Mouse (Mus musculus): ENCODE results near the gene A430005L14Rik. TPM values are rescaled to one million over a fixed set of nuclear protein-coding genes. Genes with fewer than 3 reads are reported as not detected.
A peak's percentile ranks its signal among the peaks of the same experiment; 100 is the strongest.

Gene A430005L14Rik
- polyA plus RNA-seq, 1 experiment from 2014 or later: 56.2 TPM

DNA sequence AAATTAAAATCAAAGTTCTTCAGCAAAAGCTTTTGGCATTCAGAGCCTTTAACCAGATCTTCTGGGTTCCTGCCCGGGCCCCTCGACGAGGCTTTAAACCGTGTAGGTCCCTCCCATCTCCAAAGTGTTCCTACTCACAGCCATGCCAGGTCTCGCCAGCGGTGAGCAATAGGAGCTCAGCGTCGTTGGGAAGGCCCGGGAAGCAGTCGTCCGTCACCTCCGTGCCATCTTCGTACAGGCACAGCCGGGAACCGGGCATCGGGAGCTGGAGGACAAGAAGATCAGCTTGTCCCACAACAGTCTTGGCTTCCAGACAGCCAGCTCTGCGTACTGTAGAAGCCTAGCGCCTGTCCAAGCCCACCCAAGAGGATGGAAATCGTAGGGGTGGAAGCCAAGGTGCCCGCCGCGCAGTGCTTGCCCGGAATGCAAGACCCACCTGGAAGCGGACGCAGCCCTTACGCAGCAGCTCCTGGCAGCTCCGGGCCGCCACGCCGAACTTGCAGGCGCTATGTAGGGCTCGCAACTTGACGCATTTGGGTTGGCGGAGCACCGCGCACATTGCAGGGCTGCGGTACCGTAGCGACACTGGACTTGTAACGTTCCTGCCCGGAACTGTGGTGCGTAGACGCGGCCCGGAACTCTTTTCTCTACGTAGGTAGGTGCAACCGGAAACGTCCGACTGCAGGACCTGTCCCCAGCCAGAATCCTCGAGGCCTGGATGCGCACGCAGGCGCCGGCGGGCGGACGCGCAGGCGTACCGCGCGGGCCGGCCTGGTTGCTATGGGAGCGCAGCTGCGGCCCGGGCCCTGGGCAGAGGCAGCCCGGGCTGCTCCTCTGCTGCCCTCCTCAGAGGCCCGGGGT, 17.6 kb downstream of the A430005L14Rik start, which contains the start of the genes Dffb and Cep104:
Gene Dffb, minus strand, starts transcription at position 696 of the 861 bp plus-strand sequence.
Gene Cep104, plus strand, starts transcription at position 764 of the 861 bp plus-strand sequence.
- peak; percentile 89 for DNase-seq (ENCODE audit: low spot score)

DNA sequence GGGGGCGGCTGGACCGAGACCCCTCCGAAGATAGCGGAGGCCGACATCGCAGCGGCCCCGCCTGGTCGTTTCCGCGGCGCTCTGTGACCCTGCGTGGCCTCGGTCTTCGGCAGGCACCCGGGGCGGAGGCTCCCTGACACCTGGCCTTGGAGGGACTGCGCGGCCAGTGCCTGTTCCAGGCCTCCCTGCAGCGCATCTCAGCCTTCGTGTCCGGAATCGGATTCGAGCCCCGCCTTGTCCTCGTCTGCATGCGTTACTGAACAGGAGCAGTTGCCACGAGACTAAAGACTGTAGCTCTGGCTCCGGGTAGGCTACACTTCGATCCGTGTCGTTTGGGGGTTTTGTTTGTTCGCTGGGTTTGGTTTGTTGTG, 18.2 kb downstream of the A430005L14Rik start:
- DNase-seq (ENCODE audit: low spot score): no peak

DNA sequence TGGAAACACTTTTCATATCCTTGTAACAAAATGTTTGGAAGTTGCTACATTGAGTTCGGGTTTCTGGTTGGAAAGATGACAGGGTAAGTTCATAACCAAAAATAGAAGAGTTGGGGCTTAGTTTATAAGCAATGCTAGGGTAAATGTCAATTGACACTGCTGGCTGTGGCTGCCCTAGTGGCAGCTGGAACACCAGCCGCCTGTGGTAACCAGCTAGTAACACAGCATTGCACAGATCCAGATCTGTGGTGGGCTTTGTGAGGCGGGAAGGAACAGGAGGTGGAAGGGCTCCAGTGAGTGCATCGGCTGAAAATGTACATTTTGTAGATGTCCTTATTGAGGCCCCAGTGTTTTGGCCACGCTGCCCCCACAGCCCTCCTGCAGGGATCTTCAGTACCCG, 18.7 kb downstream of the A430005L14Rik start:
- peak; percentile 28 for DNase-seq (ENCODE audit: low spot score)

DNA sequence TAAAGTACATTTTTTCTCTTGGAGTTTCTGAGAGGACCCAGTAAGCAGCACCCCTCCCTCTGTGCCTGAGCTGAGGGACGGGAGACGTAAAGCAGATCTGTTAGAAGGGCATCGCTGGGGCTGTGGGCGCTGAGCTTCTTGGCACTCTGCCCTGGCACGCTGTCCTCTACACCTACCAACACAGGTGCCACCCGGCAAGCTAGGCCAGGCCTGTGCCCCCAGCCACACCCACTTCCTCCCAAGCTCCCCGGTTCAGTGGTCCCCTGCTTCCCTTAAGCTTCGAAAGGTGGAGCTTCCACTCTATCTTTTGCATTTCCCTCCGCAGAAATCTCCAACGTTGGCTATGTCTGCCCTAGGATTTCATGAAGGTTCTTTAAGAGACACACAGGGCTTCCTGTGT, 22.2 kb downstream of the A430005L14Rik start:
- DNase-seq (ENCODE audit: low spot score): no peak

DNA sequence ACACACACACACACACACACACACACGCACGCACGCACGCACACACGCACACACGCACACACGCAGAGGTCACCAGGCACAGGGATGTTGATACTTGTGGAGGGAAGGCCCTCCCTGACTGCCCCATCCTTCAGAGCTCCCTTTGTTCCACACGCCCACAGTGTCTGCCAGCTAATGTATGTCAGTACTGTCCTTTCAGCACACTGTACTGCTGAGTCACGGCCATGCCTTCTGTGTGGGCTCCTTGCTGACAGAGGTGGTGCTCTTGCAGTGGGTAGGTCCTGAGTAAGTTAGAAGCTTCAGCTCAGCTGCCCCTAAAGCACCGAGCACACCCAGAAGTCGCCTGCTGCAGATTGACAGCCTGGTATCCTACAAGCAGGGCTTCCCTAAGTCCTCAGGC, 23.4 kb downstream of the A430005L14Rik start:
- no peak for DNase-seq (ENCODE audit: low spot score)

DNA sequence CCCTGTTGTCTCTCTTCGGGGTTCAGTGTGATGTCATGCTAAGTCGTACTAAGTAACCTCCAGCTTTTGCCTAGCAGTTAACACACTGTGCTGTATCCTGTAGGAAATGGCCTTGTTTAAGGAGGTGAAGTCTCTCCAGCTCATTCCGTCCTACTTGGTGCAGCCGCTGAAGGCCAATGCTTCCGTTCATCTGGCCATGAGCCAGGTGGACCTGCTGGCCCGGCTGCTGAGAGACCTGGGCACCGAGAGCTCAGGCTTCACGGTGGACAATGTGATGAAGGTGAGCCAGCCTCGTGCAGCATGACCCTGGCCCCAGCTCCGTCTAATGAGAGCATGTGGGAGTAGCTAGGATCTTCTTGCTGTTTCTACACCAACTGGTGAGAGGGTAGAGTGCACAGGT, 35.7 kb downstream of the A430005L14Rik start:
- no peak for DNase-seq (ENCODE audit: low spot score)

DNA sequence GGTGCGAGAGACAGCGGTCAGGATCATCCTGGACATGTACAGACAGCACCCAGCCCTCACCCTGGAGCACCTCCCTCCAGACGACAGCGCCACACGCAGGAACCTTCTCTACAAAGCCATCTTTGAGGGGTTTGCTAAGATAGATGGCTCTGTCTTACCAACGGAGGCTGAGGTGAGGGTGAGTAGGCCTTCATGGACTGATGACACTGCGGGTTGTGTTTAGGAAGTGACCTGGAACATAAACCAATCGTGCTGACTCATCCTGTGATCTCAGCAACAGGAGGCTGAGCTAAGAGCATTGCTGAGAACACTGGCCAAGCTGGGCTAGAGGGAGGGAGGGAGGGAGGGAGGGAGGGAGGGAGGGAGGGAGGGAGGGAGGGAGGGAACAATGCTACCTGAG, 36.5 kb downstream of the A430005L14Rik start:
- no peak for DNase-seq (ENCODE audit: low spot score)

DNA sequence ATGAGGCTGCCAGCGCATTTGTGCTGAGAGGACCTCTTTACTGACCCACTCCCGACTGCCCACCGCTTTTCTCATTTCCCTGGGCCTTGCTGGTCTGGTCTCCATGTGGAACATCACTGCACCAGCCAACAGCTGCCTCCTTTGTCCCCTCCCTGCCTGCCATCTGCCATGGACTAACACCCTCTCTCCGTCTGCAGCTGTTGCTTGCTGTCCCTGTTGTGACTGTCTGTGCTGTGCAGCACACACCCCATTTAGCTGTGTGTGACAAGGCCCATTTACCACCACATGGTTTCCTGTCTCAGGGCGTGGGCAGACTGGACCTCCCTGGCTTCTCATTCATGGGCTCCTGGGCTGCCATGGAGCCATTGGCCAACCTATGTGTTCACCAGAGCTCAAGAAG, 48.5 kb downstream of the A430005L14Rik start:
- DNase-seq (ENCODE audit: low spot score): no peak

DNA sequence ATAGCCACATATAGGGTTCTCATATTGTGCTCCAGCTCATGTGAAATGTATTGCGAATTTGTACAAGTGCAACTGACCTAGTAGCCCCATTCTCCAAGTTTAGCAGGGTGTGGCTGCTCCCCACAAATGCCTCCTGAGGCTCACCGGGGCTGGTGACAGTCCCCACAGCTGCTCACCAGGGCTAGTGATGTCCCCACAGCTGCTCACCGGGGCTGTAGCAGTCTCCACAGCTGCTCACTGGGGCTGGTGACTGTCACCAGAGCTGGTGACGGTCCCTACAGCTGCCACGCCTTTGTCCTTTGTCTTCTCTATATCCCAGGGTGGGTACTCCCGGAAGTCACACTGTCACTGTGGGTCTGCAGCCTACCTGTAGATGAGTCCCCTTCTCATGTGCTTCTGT, 49.2 kb downstream of the A430005L14Rik start:
- no peak for DNase-seq (ENCODE audit: low spot score)

DNA sequence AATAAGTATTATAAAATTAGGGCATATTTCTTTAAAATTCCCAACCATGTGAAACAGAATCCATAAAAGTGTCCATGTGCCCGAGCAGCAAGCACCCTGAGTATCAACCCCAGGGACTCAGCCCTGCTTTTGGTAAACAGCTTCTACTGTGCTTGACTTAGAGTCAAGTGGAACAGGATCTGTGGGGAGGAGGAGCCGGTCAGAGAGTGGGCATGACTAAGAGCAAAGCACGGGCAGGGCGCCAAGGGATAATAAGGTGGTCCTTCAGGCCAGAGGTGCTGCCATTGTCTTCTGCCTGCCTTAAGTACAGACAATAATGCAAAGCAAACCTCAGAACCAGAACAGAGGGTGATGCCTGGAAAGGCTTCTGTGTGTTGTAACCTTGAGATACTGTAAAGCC, 50.7 kb downstream of the A430005L14Rik start:
- DNase-seq (ENCODE audit: low spot score): no peak

DNA sequence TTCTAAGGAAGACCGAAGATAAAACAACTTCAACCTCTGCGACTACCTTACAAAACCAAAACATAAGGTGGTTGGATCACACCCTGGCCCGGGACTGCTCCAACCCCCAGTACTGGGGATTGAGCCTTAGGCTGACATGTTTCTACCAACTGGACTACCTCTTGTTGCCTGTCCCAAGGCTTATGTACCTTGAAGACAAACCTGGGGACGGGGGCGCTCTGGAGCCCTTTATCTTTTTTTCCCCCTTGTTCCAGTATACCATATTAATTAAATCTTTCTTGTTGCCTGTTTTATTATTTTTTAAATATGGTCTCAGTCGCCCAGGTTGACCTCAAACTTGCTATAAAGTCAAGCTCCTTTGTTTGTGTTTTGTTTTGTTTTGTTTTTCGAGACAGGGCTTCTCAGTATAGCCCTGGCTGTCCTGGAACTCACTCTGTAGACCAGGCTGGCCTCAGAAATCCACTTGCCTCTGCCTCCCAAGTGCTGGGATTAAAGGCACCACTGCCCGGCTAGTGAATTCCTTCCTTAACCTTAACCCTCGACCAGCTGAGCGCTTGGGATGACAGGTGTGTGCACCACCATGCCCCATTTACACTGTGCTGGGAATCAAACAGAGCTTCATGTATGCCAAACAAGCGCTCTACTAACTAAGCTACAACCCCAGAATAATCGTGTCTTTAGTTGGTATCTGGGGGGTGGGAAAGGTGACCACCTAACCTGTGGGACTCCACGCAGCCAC, 54.0 kb downstream of the A430005L14Rik start:
- no peak for DNase-seq (ENCODE audit: low spot score)

Other genes with a start within 250 kb of the A430005L14Rik start
- 23.3 and 25.5 TPM in 2 replicates for gene Dffb, start 17.9 kb downstream of the A430005L14Rik start, polyA plus RNA-seq (2015; fragmentation: Nextera tagmentation; extraction: Ambion mirVana)
- 11.5 and 11.7 TPM in 2 replicates for gene Cep104, start 18.0 kb downstream of the A430005L14Rik start, polyA plus RNA-seq (2015; fragmentation: Nextera tagmentation; extraction: Ambion mirVana)
- gene Lrrc47, start 54.5 kb downstream of the A430005L14Rik start, polyA plus RNA-seq (2015; fragmentation: Nextera tagmentation; extraction: Ambion mirVana): 18.7 and 24.4 TPM in 2 replicates
- 8.8 and 11.7 TPM in 2 replicates for gene Smim1, start 69.0 kb downstream of the A430005L14Rik start, polyA plus RNA-seq (2015; fragmentation: Nextera tagmentation; extraction: Ambion mirVana)
- gene Ccdc27, start 85.4 kb downstream of the A430005L14Rik start, polyA plus RNA-seq (2015; fragmentation: Nextera tagmentation; extraction: Ambion mirVana): 0.05 TPM in 1 of 2 replicates, not detected in the other
- gene Trp73, start 183.0 kb downstream of the A430005L14Rik start, polyA plus RNA-seq (2015; fragmentation: Nextera tagmentation; extraction: Ambion mirVana): 0.55 and 0.76 TPM in 2 replicates
- 37.0 and 38.8 TPM in 2 replicates for gene Wrap73, start 185.1 kb downstream of the A430005L14Rik start, polyA plus RNA-seq (2015; fragmentation: Nextera tagmentation; extraction: Ambion mirVana)
- gene Tprgl, start 203.4 kb downstream of the A430005L14Rik start, polyA plus RNA-seq (2015; fragmentation: Nextera tagmentation; extraction: Ambion mirVana): 171 and 177 TPM in 2 replicates
- 14.8 and 17.0 TPM in 2 replicates for gene Megf6, start 213.5 kb downstream of the A430005L14Rik start, polyA plus RNA-seq (2015; fragmentation: Nextera tagmentation; extraction: Ambion mirVana)